Comparison of ENCODE assay signal across 20 mouse cellular contexts in the genomic region with DNA sequence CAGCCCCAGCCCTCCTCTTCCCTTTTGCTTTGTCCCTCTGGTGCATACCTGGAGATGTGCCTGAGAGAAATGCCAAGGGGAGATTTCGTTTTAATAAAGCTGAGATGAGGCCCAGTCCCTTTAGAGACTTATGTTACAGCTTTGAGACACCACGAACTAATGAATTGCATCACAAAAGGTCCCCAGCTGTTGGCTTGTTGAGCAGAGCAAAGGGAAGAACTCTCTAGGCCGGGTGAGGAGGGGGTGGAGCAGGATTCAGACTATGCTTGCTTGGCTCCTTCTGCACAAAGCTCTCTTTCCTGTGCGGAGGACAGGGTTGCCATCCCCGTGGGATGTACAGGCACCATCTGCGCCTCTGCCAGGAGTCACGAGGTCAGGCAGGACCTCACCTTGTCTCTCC.
DNase-seq lines count a peak whose midpoint lies in the region; ATAC-seq and TF ChIP-seq lines count a peak whose summit lies in the region.
"Had no signal": no experiment of that assay in that cellular context is flagged by ENCODE, and none has a peak within 500 bp of the region (broad histone marks: within the 10 kb centered on the region; RNA-seq: fewer than 3 reads in every experiment).

No protein-coding gene starts in this region.

- no peak for ATAC-seq in lung, postnatal 0 days
- ATAC-seq: inflammation-experienced regulatory T-cells, adult 6 months had no signal

- TF ChIP-seq CTCF in lung, postnatal 0 days (IDR thresholded peaks at IDR 0.05) = no peak
- no peak for TF ChIP-seq CTCF in lung, adult 2 months (IDR thresholded peaks at IDR 0.05; ENCODE audit: insufficient read depth, low read length)
- no peak for TF ChIP-seq CTCF in ES-Bruce4 (IDR thresholded peaks at IDR 0.05; ENCODE audit: low read depth, low read length)
- TF ChIP-seq CTCF in brain, embryonic 14.5 days (IDR thresholded peaks at IDR 0.05; ENCODE audit: borderline replicate concordance, extremely low read depth, insufficient read depth, insufficient read length) = no peak

- H3K36me3 ChIP-seq in lung, postnatal 0 days (ENCODE audit: insufficient read depth, low read length) = no peaks in the 10 kb centered on the region
- no peaks in the 10 kb centered on the region for H3K36me3 ChIP-seq in ES-Bruce4 (ENCODE audit: control insufficient read depth, insufficient read depth, low read length, poor library complexity, severe bottlenecking)
- H3K36me3 ChIP-seq: heart, embryonic 15.5 days; limb, embryonic 15.5 days; liver, embryonic 15.5 days; neural tube, embryonic 12.5 days had no signal

- H3K9ac ChIP-seq in lung, postnatal 0 days (replicated peaks; ENCODE audit: low read depth) = no peak overlapping the region
- H3K9ac ChIP-seq in ES-Bruce4 (ENCODE audit: low read depth, poor library complexity, severe bottlenecking) = no peak overlapping the region
- H3K9ac ChIP-seq: heart, embryonic 15.5 days; limb, embryonic 15.5 days; liver, embryonic 15.5 days; neural tube, embryonic 12.5 days had no signal

- no peaks in the 10 kb centered on the region for H3K4me1 ChIP-seq in lung, postnatal 0 days (ENCODE audit: insufficient read depth, low read depth, low read length)
- H3K4me1 ChIP-seq in lung, adult 2 months (ENCODE audit: control insufficient read depth, insufficient read depth, low read length) = no peaks in the 10 kb centered on the region
- H3K4me1 ChIP-seq in ES-Bruce4 (ENCODE audit: control insufficient read depth, insufficient read depth, low read length) = peaks cover 4% of the 10 kb centered on the region
- H3K4me1 ChIP-seq: heart, embryonic 15.5 days; limb, embryonic 15.5 days; liver, embryonic 15.5 days; neural tube, embryonic 12.5 days had no signal

- H3K4me3 ChIP-seq in lung, postnatal 0 days (ENCODE audit: low read depth, low read length) = no peak overlapping the region
- H3K4me3 ChIP-seq in lung, adult 2 months (replicated peaks; ENCODE audit: extremely low read depth, low read depth, low read length) = no peak overlapping the region
- H3K4me3 ChIP-seq in ES-Bruce4 (ENCODE audit: low read depth, low read length) = no peak overlapping the region
- H3K4me3 ChIP-seq: erythroblast, embryonic 14.5 days; heart, adult 2 months; heart, embryonic 15.5 days; limb, embryonic 15.5 days; liver, embryonic 15.5 days; neural tube, embryonic 12.5 days had no signal

- DNase-seq in embryo, embryonic 10.5 days (ENCODE audit: low spot score) = peak; percentile 15
- no peak for DNase-seq in embryo, embryonic 10 days (ENCODE audit: low spot score)
- DNase-seq in lung, postnatal 0 days (ENCODE audit: low spot score) = peak; percentile 14
- DNase-seq in lung, adult 2 months = no peak
- DNase-seq in brain, embryonic 14.5 days (ENCODE audit: low read depth) = peak; percentile 66
- DNase-seq in kidney, postnatal 36 days = no peak
- DNase-seq in right cerebral cortex, postnatal 4 days = no peak
- DNase-seq: gastrocnemius, postnatal 10 days; heart, adult 2 months; kidney, adult 8-10 months; kidney, postnatal 14 days; lung, postnatal 14 days; right cerebral cortex, postnatal 14 days had no signal

- H3K9me3 ChIP-seq in lung, postnatal 0 days (ENCODE audit: low read length) = no peaks in the 10 kb centered on the region
- no peaks in the 10 kb centered on the region for H3K9me3 ChIP-seq in ES-Bruce4 (replicated peaks; ENCODE audit: control insufficient read depth, insufficient read depth, low read length, poor library complexity, severe bottlenecking)
- H3K9me3 ChIP-seq: heart, embryonic 15.5 days; limb, embryonic 15.5 days; liver, embryonic 15.5 days; neural tube, embryonic 12.5 days had no signal

- H3K27me3 ChIP-seq in lung, postnatal 0 days (replicated peaks; ENCODE audit: insufficient read depth, low read length) = no peaks in the 10 kb centered on the region
- no peaks in the 10 kb centered on the region for H3K27me3 ChIP-seq in ES-Bruce4 (ENCODE audit: control insufficient read depth, insufficient read depth, low read length, poor library complexity, severe bottlenecking)
- H3K27me3 ChIP-seq: heart, embryonic 15.5 days; limb, embryonic 15.5 days; liver, embryonic 15.5 days; neural tube, embryonic 12.5 days had no signal

- WGBS in lung, postnatal 0 days = 25% methylated on average over 7 of the region's 7 CpGs
- WGBS in lung, adult 2 months = 20% methylated on average over 7 of the region's 7 CpGs

- H3K27ac ChIP-seq in lung, postnatal 0 days (ENCODE audit: low read length) = no peak overlapping the region
- peak overlapping the region; percentile 21; the same call in 1 of the 2 replicates for H3K27ac ChIP-seq in ES-Bruce4 (ENCODE audit: insufficient read depth, low read length)
- H3K27ac ChIP-seq: heart, adult 2 months; heart, embryonic 15.5 days; limb, embryonic 15.5 days; liver, embryonic 15.5 days; neural tube, embryonic 12.5 days had no signal

- TF ChIP-seq POLR2A in lung, adult 2 months (IDR thresholded peaks at IDR 0.05; ENCODE audit: borderline replicate concordance, extremely low read depth, low read depth, low read length) = no peak
- no peak for TF ChIP-seq POLR2A in ES-Bruce4 (IDR thresholded peaks at IDR 0.05; ENCODE audit: insufficient read depth, low read length)
- TF ChIP-seq POLR2A in brain, embryonic 14.5 days (IDR thresholded peaks at IDR 0.05; ENCODE audit: borderline replicate concordance, extremely low read depth, insufficient read depth, insufficient read length, poor library complexity, severe bottlenecking) = no peak

- no peak overlapping the region for H3K4me2 ChIP-seq in lung, postnatal 0 days (replicated peaks; ENCODE audit: low read depth, low read length)
- H3K4me2 ChIP-seq: heart, embryonic 15.5 days; limb, embryonic 15.5 days; liver, embryonic 15.5 days; neural tube, embryonic 12.5 days had no signal

- no peak for TF ChIP-seq EP300 in lung, postnatal 0 days (IDR thresholded peaks at IDR 0.05)
- peak; percentile 51; the same call in 1 of the 2 replicates for TF ChIP-seq EP300 in ES-Bruce4 (IDR thresholded peaks at IDR 0.05; ENCODE audit: insufficient read depth, low read depth, low read length)

Comparison
In these comparisons a context has a peak if more than half of its experiments do, and no peak if none do; other contexts are left out.
1. DNase-seq: peak in embryo, embryonic 10.5 days (single experiment), lung, postnatal 0 days (single experiment) and brain, embryonic 14.5 days (single experiment); none in embryo, embryonic 10 days (single experiment), lung, adult 2 months (single experiment), kidney, postnatal 36 days (0 of 2) and right cerebral cortex, postnatal 4 days (single experiment).